Mouse (Mus musculus): ENCODE measurements at regions not wholly inside any gene's neighbourhood (a gene's known extent, or its start where the extent isn't known, plus 50 kb on each side); places are given as distances from the start of the nearest gene placed in this dataset.

DNA sequence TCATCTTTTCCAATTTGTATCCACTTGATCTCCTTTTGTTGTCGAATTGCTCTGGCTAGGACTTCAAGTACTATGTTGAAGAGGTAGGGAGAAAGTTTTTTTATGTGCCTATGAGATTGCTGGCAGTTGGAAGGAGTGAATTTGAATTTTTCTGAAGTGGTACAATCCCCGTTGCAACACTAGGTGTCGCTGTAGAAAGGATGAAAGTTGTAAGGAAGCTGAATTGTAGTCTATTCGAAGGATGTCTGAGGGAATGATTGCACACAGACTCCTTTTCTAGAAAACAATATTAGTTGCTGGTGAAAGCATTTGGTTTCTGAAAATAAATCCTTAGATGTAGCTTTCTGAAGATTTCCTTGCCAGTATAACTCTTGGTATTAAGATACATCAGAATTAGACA is 54.6 kb upstream of the Selenop start:
- TF ChIP-seq CTCF (IDR thresholded peaks at IDR 0.05; ENCODE audit: extremely low read depth, insufficient read depth, insufficient read length, insufficient replicate concordance) (peak; percentile 9; the same call in 1 of the 2 replicates), POLR2A (IDR thresholded peaks at IDR 0.05; ENCODE audit: low read depth, low read length) (no peak)

Data from spleen, adult 2 months (tissue).